In genomic region chr6:35191198-35191597, GRCm38 (mm10) we compare ENCODE assay signal across 22 mouse cellular contexts. TPM values are rescaled to one million over a fixed set of nuclear protein-coding genes. Genes with fewer than 3 reads are reported as not detected.
A peak's percentile ranks its signal among the peaks of the same experiment; 100 is the strongest.
DNase-seq lines count a peak whose midpoint lies in the region; ATAC-seq lines count a peak whose summit lies in the region.
"Had no signal": no experiment of that assay in that cellular context is flagged by ENCODE, and none has a peak within 500 bp of the region (broad histone marks: within the 10 kb centered on the region; RNA-seq: fewer than 3 reads in every experiment).

No protein-coding gene starts in this region.

- DNase-seq in T-cell, adult 2 months (ENCODE audit: low spot score), result peak; percentile 45
- peak; percentile 60 for DNase-seq in naive thymus-derived CD4-positive, alpha-beta T cell, adult 2 months (ENCODE audit: low read depth)
- DNase-seq in thymus, postnatal 14 days, result peak; percentile 73
- DNase-seq in c-Kit-positive CD71-positive TER-119-positive erythroid progenitor cells, embryonic 14.5 days (ENCODE audit: low spot score), result no peak
- no peak for DNase-seq in kidney, adult 18-20 months
- DNase-seq in cerebellum, postnatal 25 days, result no peak
- DNase-seq: adrenal gland, postnatal 14 days; cerebellum, adult 18-20 months; gastrocnemius, postnatal 10 days; heart, adult 18-20 months; kidney, adult 9 months; kidney, postnatal 36 days; lung, adult 2 months; retina, postnatal 1 day had no signal

- H3K4me3 ChIP-seq in hindbrain, embryonic 12.5 days, result no peak overlapping the region
- H3K4me3 ChIP-seq: forebrain, embryonic 10.5 days; heart, embryonic 15.5 days; hindbrain, embryonic 10.5 days; left cerebral cortex, adult 2 months; limb, embryonic 10.5 days had no signal

- no peaks in the 10 kb centered on the region for H3K4me1 ChIP-seq in hindbrain, embryonic 12.5 days
- H3K4me1 ChIP-seq: forebrain, embryonic 10.5 days; heart, embryonic 15.5 days; hindbrain, embryonic 10.5 days; limb, embryonic 10.5 days had no signal

- no peaks in the 10 kb centered on the region for H3K27me3 ChIP-seq in hindbrain, embryonic 12.5 days
- H3K27me3 ChIP-seq: heart, embryonic 15.5 days had no signal

- no peak overlapping the region for H3K9ac ChIP-seq in hindbrain, embryonic 12.5 days
- H3K9ac ChIP-seq: heart, embryonic 15.5 days had no signal

- H3K36me3 ChIP-seq in hindbrain, embryonic 12.5 days, result peaks cover 71% of the 10 kb centered on the region

- H3K9me3 ChIP-seq in hindbrain, embryonic 12.5 days (replicated peaks), result no peaks in the 10 kb centered on the region
- H3K9me3 ChIP-seq: forebrain, embryonic 10.5 days; heart, embryonic 15.5 days; hindbrain, embryonic 10.5 days; limb, embryonic 10.5 days had no signal

- no peak overlapping the region for H3K4me2 ChIP-seq in hindbrain, embryonic 12.5 days (replicated peaks)
- H3K4me2 ChIP-seq: heart, embryonic 15.5 days had no signal

- peak; percentile 63 for ATAC-seq in CD4-positive, CD25-positive, alpha-beta regulatory T cell, adult 4 months
- no peak for ATAC-seq in hindbrain, embryonic 12.5 days (ENCODE audit: low FRiP score)
- ATAC-seq: midbrain, embryonic 16.5 days had no signal

- H3K27ac ChIP-seq in hindbrain, embryonic 12.5 days, result no peak overlapping the region
- H3K27ac ChIP-seq: forebrain, embryonic 10.5 days; heart, embryonic 15.5 days; hindbrain, embryonic 10.5 days; left cerebral cortex, adult 2 months; limb, embryonic 10.5 days had no signal

- WGBS in hindbrain, embryonic 12.5 days, result 96% methylated on average over 8 of the region's 8 CpGs

RNA-seq across cellular contexts. Expression of gene Nup205, which starts 14.0 kb away (rescaled TPM):
- polyA plus RNA-seq in CD4-positive, CD25-positive, alpha-beta regulatory T cell, adult 4 months (2017; shearing (Covaris generic)), result 10 to 100 TPM; 17.4 to 17.8 TPM
- 42.4 and 42.8 TPM in 2 replicates for polyA plus RNA-seq in hindbrain, embryonic 12.5 days (2016; fragmentation: Nextera tagmentation; extraction: Ambion mirVana)

RNA-seq across cellular contexts. Expression of gene Cnot4, which starts 57.7 kb away (rescaled TPM):
- 10 to 100 TPM; 50.3 to 72.7 TPM for polyA plus RNA-seq in CD4-positive, CD25-positive, alpha-beta regulatory T cell, adult 4 months (2017; shearing (Covaris generic))
- polyA plus RNA-seq in hindbrain, embryonic 12.5 days (2016; fragmentation: Nextera tagmentation; extraction: Ambion mirVana), result 32.6 and 33.0 TPM in 2 replicates

Comparison
In these comparisons a context has a peak if more than half of its experiments do, and no peak if none do; other contexts are left out.
1. DNase-seq: peak in T-cell, adult 2 months (single experiment), naive thymus-derived CD4-positive, alpha-beta T cell, adult 2 months (single experiment) and thymus, postnatal 14 days (single experiment); none in c-Kit-positive CD71-positive TER-119-positive erythroid progenitor cells, embryonic 14.5 days (single experiment), kidney, adult 18-20 months (single experiment) and cerebellum, postnatal 25 days (0 of 2).